Mouse (Mus musculus) embryo, embryonic 11.5 days (tissue): ENCODE data around the gene Klri1.
"Not testable (repeated sequence)": the region's sequence is repeated elsewhere in the genome, so short reads cannot be mapped to it uniquely, and the experiment has no call there.

Experiments
- DNase-seq: peaks from one replicate; pipeline ENCODE4 v3.0.0-alpha.2; 2012; ENCODE audit warnings: low read depth, low spot score

Gene Klri1

DNA sequence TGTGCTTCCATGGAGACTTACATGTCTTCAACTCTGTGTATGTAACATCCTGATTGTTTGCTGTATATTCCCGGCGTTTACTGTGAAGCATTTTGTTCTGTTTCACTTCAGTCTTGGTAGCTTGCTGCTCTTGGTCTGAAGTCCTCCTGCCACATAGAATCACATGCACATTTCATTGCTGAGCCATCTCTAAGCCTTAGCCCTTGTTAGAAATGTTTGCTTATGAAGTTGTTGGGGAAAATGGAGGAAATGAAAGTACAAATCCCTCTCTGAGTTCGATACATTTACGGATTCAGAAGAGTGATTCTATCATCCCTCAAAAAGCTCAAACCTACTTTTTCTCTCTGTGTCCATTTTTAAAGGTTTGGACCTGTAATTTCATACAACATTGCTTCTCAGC is at the start of gene Klri1:
Gene Klri1, minus strand, starts transcription at position 101 of the 400 bp plus-strand sequence.
- DNase-seq = no peak

GRCm38 (mm10) chr6:129747654-129748032 is 30.7 kb upstream of the Klri1 start:
- DNase-seq = no peak

DNA sequence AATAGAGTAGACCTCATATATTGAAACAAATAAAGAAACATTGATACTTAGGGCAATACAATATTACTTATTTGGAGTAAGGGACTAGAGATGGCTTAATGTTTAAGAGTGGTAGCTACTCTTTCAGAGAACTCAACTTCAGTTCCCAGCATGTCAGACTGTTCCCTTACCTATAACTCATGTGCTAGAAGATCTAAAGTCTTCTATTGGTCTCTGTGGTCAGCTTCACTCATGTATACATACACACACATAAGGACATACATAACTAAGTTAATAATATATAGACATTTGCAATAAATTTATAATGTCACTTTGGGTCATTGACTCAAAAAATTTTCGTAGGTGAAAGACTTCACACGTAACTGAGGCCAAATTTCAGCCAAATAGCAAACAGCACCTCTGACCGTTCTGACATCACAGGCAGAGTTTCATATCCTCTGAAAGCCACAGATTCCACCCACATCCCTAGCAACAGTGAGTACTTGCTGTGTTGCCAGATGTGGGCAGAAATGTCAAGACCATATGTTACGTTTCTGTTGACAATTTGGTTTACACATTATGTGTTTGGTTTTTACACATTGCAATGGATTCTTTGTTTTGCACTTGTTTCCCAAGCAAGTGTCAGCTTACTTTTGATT is 30.2 kb upstream of the Klri1 start:
- DNase-seq = no peak

GRCm38 (mm10) chr6:129746151-129746550 is 29.2 kb upstream of the Klri1 start:
- no peak for DNase-seq

GRCm38 (mm10) chr6:129740069-129740721 is 23.3 kb upstream of the Klri1 start, which contains the start of gene Klri2:
Klri2 (minus strand) TSS chr6:129740484.
- DNase-seq = no peak

DNA sequence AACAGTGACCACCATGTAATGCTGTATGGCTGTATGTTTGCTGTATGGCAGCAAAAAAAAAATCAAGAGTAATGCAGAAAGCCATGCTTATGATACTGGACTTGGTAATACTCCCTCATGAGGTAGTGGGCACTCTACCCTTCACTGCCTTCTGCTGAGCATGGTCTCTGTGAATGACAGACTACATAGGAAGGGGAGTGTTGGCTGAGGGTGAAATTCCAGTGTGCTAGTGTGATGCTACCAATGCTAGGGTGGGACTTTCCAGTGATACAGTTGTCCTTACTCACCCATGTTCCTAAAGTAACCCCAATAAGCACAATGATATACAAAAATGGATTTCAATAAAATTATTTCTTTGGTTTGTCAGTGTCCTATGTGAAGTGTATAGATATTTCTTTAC is 19.5 kb upstream of the Klri1 start:
- DNase-seq = no peak

GRCm38 (mm10) chr6:129727237-129727636 is 10.3 kb upstream of the Klri1 start:
- DNase-seq = no peak

- DNase-seq = no peak
These were observed 4.5 kb upstream of the Klri1 start for GRCm38 (mm10) chr6:129721390-129721789.

GRCm38 (mm10) chr6:129720487-129720886 is 3.6 kb upstream of the Klri1 start:
- DNase-seq = peak; percentile 3

GRCm38 (mm10) chr6:129713566-129713965 is 3.4 kb downstream of the Klri1 start:
- DNase-seq = no peak

GRCm38 (mm10) chr6:129691436-129691835 is 25.5 kb downstream of the Klri1 start:
- DNase-seq = not testable (repeated sequence)

GRCm38 (mm10) chr6:129680379-129680778 is 36.6 kb downstream of the Klri1 start:
- no peak for DNase-seq

GRCm38 (mm10) chr6:129678873-129679272 is 38.1 kb downstream of the Klri1 start, which contains the start of gene Klrc1:
Klrc1 (minus strand) TSS chr6:129678973.
- no peak for DNase-seq

DNA sequence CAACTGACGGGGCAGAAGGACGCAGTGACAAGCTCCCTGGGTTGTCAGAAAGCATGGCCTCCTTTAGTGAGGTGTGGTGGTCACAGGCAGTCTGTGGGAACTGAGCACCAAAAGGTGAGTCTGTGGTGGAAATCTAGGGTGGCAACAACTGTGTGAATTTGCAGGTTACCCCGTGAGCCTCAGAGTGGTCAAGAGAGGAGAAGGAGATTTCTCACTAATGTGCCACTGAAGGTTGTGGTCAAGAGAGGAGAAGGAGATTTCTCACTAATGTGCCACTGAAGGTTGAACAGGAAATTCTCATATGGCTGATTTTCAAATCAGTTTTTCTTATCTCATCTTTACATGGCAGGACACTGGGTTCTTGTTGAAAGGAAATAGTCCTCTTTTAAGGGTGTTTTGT is 55.6 kb downstream of the Klri1 start:
- not testable (repeated sequence) for DNase-seq

DNA sequence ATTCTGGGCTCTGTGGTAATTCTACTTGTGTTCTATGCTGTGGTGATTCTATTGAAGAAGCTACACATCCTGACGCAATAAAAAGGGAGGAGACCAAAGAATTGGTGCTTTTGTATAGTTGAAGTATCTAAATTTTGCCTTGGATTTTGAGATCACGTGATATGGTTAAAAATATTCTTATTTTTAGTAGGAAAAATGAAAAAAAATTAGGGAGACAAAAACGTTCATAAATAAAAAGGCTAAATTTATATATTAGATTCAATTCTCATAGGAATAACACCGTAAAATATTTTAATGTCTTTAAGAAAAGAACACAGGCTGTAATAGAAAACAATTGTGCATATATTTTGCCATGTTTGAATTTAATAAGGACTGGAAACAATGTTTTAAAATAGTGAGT is 56.3 kb downstream of the Klri1 start, which contains the start of gene Klrc2:
Gene Klrc2, minus strand, starts transcription at position 101 of the 400 bp plus-strand sequence.
- DNase-seq = not testable (repeated sequence)
